Comparison of ENCODE assay signal across 25 mouse cellular contexts in genomic region chr13:94153658-94154057, GRCm38 (mm10).
A peak's percentile ranks its signal among the peaks of the same experiment; 100 is the strongest.
DNase-seq lines count a peak whose midpoint lies in the region; ATAC-seq and TF ChIP-seq lines count a peak whose summit lies in the region.
"Had no signal": no experiment of that assay in that cellular context is flagged by ENCODE, and none has a peak within 500 bp of the region (broad histone marks: within the 10 kb centered on the region; RNA-seq: fewer than 3 reads in every experiment).

No protein-coding gene starts in this region.

- peak overlapping the region; percentile 86 for H3K4me2 ChIP-seq in myocyte (ENCODE audit: low read depth)
- H3K4me2 ChIP-seq: embryonic facial prominence, embryonic 13.5 days; embryonic facial prominence, embryonic 15.5 days; forebrain, embryonic 13.5 days; forebrain, embryonic 15.5 days had no signal

- no peak overlapping the region for H3ac ChIP-seq in myocyte (ENCODE audit: control insufficient read depth, insufficient read length)

- no peaks in the 10 kb centered on the region for H3K36me3 ChIP-seq in myocyte (ENCODE audit: control insufficient read depth, insufficient read depth)
- H3K36me3 ChIP-seq: embryonic facial prominence, embryonic 13.5 days; embryonic facial prominence, embryonic 15.5 days; forebrain, embryonic 15.5 days; G1E had no signal

- peaks cover 80% of the 10 kb centered on the region for H3K4me1 ChIP-seq in bone marrow macrophage, adult 2 months (ENCODE audit: control insufficient read depth, insufficient read depth, low read length)
- H3K4me1 ChIP-seq: forebrain, embryonic 15.5 days had no signal

- peak; percentile 74 for DNase-seq in 416B (ENCODE audit: low read depth)
- DNase-seq in left cerebral cortex, adult 9 months (ENCODE audit: low spot score in 2 of 2) = no peak
- DNase-seq in urinary bladder, postnatal 25 days (ENCODE audit: low spot score) = no peak
- DNase-seq in frontal cortex, postnatal 25 days (ENCODE audit: low spot score in 2 of 2) = no peak
- DNase-seq: adrenal gland, adult 8-10 months; cerebellum, adult 11 months; cerebellum, adult 18-20 months; cerebellum, adult 8-10 months; cerebellum, adult 9-11 months; cerebellum, postnatal 14 days; cerebellum, postnatal 36 days; embryo, embryonic 11 days; forebrain, postnatal 0 days had no signal

- H3K4me3 ChIP-seq in bone marrow macrophage, adult 2 months (ENCODE audit: insufficient read depth, low read length) = no peak overlapping the region
- H3K4me3 ChIP-seq in myocyte = no peak overlapping the region
- H3K4me3 ChIP-seq: embryonic facial prominence, embryonic 13.5 days; embryonic facial prominence, embryonic 15.5 days; forebrain, embryonic 13.5 days; forebrain, embryonic 15.5 days had no signal

- peaks cover 61% of the 10 kb centered on the region for H3K79me2 ChIP-seq in myocyte (ENCODE audit: control insufficient read depth, insufficient read depth)

- no peak for TF ChIP-seq CTCF in bone marrow macrophage, adult 2 months (IDR thresholded peaks at IDR 0.05; ENCODE audit: low read depth, low read length)

- no peak for TF ChIP-seq POLR2A in bone marrow macrophage, adult 2 months (IDR thresholded peaks at IDR 0.05; ENCODE audit: borderline replicate concordance, low read depth, low read length)
- no peak for TF ChIP-seq POLR2A in myocyte (IDR thresholded peaks at IDR 0.05; ENCODE audit: insufficient read length, low read depth)

- no peaks in the 10 kb centered on the region for H3K27me3 ChIP-seq in myocyte (ENCODE audit: control insufficient read depth, insufficient read depth, insufficient read length)
- H3K27me3 ChIP-seq: CH12.LX; embryonic facial prominence, embryonic 13.5 days; embryonic facial prominence, embryonic 15.5 days; forebrain, embryonic 13.5 days; forebrain, embryonic 15.5 days; Patski had no signal

- ATAC-seq in granulocyte monocyte progenitor cell, adult 5-6 weeks (replicated peaks; ENCODE audit: poor library complexity, severe bottlenecking) = peak; percentile 41
- ATAC-seq: activated CD4-positive, CD25-positive, alpha-beta regulatory T cell, adult 4 months; CD4-positive, CD25-positive, alpha-beta regulatory T cell, adult 4 months; forebrain, embryonic 13.5 days; forebrain, embryonic 15.5 days; forebrain, postnatal 0 days had no signal

- H3K27ac ChIP-seq in bone marrow macrophage, adult 2 months (ENCODE audit: insufficient read depth, low read depth, low read length) = peak overlapping the region; percentile 100
- H3K27ac ChIP-seq: embryonic facial prominence, embryonic 13.5 days; embryonic facial prominence, embryonic 15.5 days; forebrain, embryonic 13.5 days; forebrain, embryonic 15.5 days had no signal

TF ChIP-seq in myocyte, 11 proteins besides CTCF, POLR2A, EP300 and RAD21:
- TF ChIP-seq USF1 (IDR thresholded peaks at IDR 0.05; ENCODE audit: low read depth) (no peak), MAX (IDR thresholded peaks at IDR 0.05; ENCODE audit: low read depth) (no peak), TCF3 (IDR thresholded peaks at IDR 0.05; ENCODE audit: insufficient read length, low read depth) (no peak), MYOD1 (IDR thresholded peaks at IDR 0.05; ENCODE audit: control insufficient read depth in 1 of 3, insufficient read length in 2 of 3, low read depth in 2 of 3) (peak in 1 of 3 experiments; percentile 29), CEBPB (IDR thresholded peaks at IDR 0.05; ENCODE audit: insufficient read depth, poor library complexity, severe bottlenecking) (no peak), SRF (IDR thresholded peaks at IDR 0.05; ENCODE audit: control insufficient read depth, insufficient read length, low read depth) (peak; percentile 13), REST (IDR thresholded peaks at IDR 0.05; ENCODE audit: insufficient read depth, insufficient read length) (no peak)
